15 mouse cellular contexts compared by ENCODE assay signal in the genomic region with DNA sequence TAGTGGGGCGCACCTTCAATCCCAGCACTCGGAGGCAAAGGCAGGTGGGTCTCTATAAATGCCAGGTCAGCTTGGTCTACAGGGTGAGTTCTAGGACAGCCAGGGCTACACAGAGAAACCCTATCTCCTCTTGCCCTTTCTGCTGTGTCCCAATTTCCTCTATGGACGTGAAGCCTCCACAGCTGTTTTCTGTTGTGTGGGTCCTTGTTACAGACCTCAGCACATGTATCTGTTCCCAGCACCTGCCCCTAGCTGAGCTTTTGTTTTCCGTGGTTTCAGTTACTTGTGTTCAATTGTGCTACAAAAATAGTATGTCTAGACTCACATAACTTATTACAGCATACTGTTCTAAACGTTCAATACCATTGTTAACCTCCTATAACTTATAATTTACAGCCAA.
"Had no signal": no experiment of that assay in that cellular context is flagged by ENCODE, and none has a peak within 500 bp of the region (broad histone marks: within the 10 kb centered on the region; RNA-seq: fewer than 3 reads in every experiment).

No protein-coding gene starts in this region.

- H3K4me2 ChIP-seq: neural tube, embryonic 13.5 days; neural tube, embryonic 15.5 days; stomach, embryonic 15.5 days had no signal

- DNase-seq: retina, postnatal 1 day; right cerebral cortex, adult 18-20 months; right cerebral cortex, postnatal 14 days; right cerebral cortex, postnatal 25 days; right cerebral cortex, postnatal 4 days; spleen, adult 18-20 months; thymus, adult 18-20 months; thymus, adult 2 months; thymus, postnatal 14 days; thymus, postnatal 25 days; thymus, postnatal 36 days; thymus, postnatal 4 days had no signal

- H3K27me3 ChIP-seq: neural tube, embryonic 13.5 days; neural tube, embryonic 15.5 days; stomach, embryonic 15.5 days had no signal

- H3K4me3 ChIP-seq: neural tube, embryonic 13.5 days; neural tube, embryonic 15.5 days; stomach, embryonic 15.5 days had no signal
